Comparison of ENCODE assay signal across 13 mouse cellular contexts in the genomic region with DNA sequence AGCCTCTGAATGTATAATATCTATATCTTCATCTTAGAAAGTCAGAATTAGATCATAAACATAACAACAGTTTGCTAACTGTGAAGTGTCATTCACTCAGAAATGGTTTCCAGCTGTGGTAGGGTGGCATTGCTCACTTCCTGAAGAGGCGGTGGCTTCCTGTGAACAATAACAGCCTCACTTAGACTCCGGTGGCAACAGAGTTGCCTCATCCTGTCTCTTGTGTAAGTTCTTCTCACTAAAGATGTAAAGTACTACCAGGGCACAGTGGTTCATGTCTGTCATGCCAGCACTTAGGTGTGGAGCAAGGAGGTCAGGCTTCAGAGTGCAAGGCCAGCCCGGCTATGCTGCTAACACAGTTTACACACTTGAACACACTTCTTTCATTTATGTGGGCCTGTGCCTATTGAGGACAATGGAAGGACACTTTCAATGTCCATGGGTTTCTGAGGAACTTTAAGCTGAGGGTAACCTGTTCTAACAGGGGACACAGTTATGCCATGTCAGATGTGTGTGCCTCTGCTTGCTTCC.
DNase-seq lines count a peak whose midpoint lies in the region; ATAC-seq and TF ChIP-seq lines count a peak whose summit lies in the region.
"Had no signal": no experiment of that assay in that cellular context is flagged by ENCODE, and none has a peak within 500 bp of the region (broad histone marks: within the 10 kb centered on the region; RNA-seq: fewer than 3 reads in every experiment).

No protein-coding gene starts in this region.

- no peak overlapping the region for H3K9ac ChIP-seq in liver, postnatal 0 days (replicated peaks)
- H3K9ac ChIP-seq: forebrain, embryonic 12.5 days; hindbrain, embryonic 15.5 days had no signal

- H3K4me1 ChIP-seq in liver, postnatal 0 days (ENCODE audit: insufficient read depth): peaks cover 6% of the 10 kb centered on the region; the same call in 1 of the 2 replicates
- H3K4me1 ChIP-seq: forebrain, embryonic 12.5 days; hindbrain, embryonic 15.5 days had no signal

- peak; percentile 20 to 49 for DNase-seq in CD8-positive naive resting alpha-beta T cell, adult 2 months (ENCODE audit: low read depth in 2 of 2, low spot score in 2 of 2)
- DNase-seq in liver, postnatal 0 days: peak; percentile 34
- peak; percentile 67 for DNase-seq in thymus, postnatal 0 days (ENCODE audit: low spot score)
- DNase-seq in embryo, embryonic 10 days (ENCODE audit: low spot score): no peak
- no peak for DNase-seq in adrenal gland, postnatal 25 days
- DNase-seq in layer of hippocampus, adult 8-10 months (ENCODE audit: low spot score in 2 of 2): no peak
- DNase-seq: embryo, embryonic 11 days; heart, adult 18-20 months; kidney, postnatal 36 days; retina, postnatal 1 day had no signal

- H3K9me3 ChIP-seq in liver, postnatal 0 days (ENCODE audit: low read length): no peaks in the 10 kb centered on the region
- H3K9me3 ChIP-seq: forebrain, embryonic 12.5 days; hindbrain, embryonic 15.5 days had no signal

- WGBS in liver, postnatal 0 days (ENCODE audit: insufficient replicate concordance): 38% methylated on average over 3 of the region's 3 CpGs

- no peak overlapping the region for H3K4me3 ChIP-seq in liver, postnatal 0 days (ENCODE audit: low read depth, low read length)
- H3K4me3 ChIP-seq: forebrain, embryonic 12.5 days; hindbrain, embryonic 15.5 days had no signal

- H3K27me3 ChIP-seq in liver, postnatal 0 days (ENCODE audit: insufficient read depth, low read length): no peaks in the 10 kb centered on the region
- H3K27me3 ChIP-seq: forebrain, embryonic 12.5 days; hindbrain, embryonic 15.5 days had no signal

- no peak for TF ChIP-seq EP300 in liver, postnatal 0 days (IDR thresholded peaks at IDR 0.05; ENCODE audit: low read depth)

- no peak for TF ChIP-seq CTCF in liver, postnatal 0 days (IDR thresholded peaks at IDR 0.05; ENCODE audit: low read depth)

- H3K4me2 ChIP-seq in liver, postnatal 0 days (ENCODE audit: low read depth, low read length): no peak overlapping the region
- H3K4me2 ChIP-seq: forebrain, embryonic 12.5 days; hindbrain, embryonic 15.5 days had no signal

- 0 out of 2 replicates have a peak overlapping the region, but pooled peaks have one; percentile 34 for H3K27ac ChIP-seq in liver, postnatal 0 days (ENCODE audit: low read depth)
- H3K27ac ChIP-seq: forebrain, embryonic 12.5 days; hindbrain, embryonic 15.5 days had no signal

- H3K36me3 ChIP-seq in liver, postnatal 0 days (replicated peaks; ENCODE audit: insufficient read depth, low read length): no peaks in the 10 kb centered on the region
- H3K36me3 ChIP-seq: forebrain, embryonic 12.5 days; hindbrain, embryonic 15.5 days had no signal

- peak; percentile 93 for ATAC-seq in common myeloid progenitor, adult 5-6 weeks (replicated peaks; ENCODE audit: low read depth, poor library complexity, severe bottlenecking)
- peak; percentile 81 for ATAC-seq in liver, postnatal 0 days

Comparison
In these comparisons a context has a peak if more than half of its experiments do, and no peak if none do; other contexts are left out.
1. DNase-seq: peak in CD8-positive naive resting alpha-beta T cell, adult 2 months (2 of 2), liver, postnatal 0 days (single experiment) and thymus, postnatal 0 days (single experiment); none in embryo, embryonic 10 days (single experiment), adrenal gland, postnatal 25 days (single experiment) and layer of hippocampus, adult 8-10 months (0 of 2).